Mouse (Mus musculus): ENCODE measurements around the gene Ddr1. TPM values are rescaled to one million over a fixed set of nuclear protein-coding genes. Genes with fewer than 3 reads are reported as not detected.

Ddr1 gene
- polyA plus RNA-seq, 1 experiment from 2014 or later = 21.9 TPM

DNA sequence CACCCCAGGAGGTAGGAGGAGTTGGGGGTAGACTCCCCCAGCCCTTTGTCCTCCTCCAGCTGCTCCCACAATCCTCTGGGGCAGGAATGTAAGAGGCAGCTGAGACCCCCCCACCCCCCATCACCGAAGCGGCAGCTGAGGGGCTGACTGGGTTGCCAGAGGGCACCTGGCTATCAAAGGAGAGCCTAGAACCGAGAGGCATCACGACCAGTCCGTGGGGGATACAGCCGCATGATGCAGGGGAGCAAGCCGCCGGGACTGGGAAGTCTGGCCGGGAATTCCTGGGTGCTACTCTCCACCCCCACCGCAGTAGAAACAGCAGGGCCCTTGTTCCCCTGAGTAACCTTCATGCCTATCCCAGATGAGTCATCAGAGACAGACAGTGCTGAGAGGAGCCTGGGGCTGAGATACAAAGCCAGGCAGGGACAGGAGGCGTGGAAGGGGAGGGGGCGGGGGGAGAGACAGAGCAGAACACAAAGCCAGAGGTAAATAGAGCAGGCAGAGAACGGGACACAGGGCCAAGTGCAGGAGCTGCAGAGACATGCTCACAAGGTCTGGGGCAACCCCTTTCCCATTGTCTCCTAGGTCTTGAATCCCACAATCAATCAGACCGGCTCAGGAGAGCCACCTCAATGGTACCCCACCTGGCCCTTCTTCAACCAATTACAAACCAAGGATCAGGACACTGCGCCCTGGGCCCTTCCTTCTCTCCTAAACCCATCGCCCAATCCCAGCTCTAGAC is 6.5 kb downstream of the Ddr1 start:
- H3K27ac ChIP-seq = peak overlapping the region; percentile 72
- H3K9me3 ChIP-seq (replicated peaks) = no peaks in the 10 kb centered on the region
- H3K4me3 ChIP-seq = peak overlapping the region; percentile 37
- no peak for DNase-seq (ENCODE audit: low spot score)
- peaks cover 50% of the 10 kb centered on the region for H3K4me1 ChIP-seq
- peaks cover 63% of the 10 kb centered on the region for H3K27me3 ChIP-seq (ENCODE audit: low read depth, poor library complexity, severe bottlenecking)
- 6% methylated on average over 16 of the region's 16 CpGs for WGBS
- H3K36me3 ChIP-seq = peaks cover 11% of the 10 kb centered on the region

DNA sequence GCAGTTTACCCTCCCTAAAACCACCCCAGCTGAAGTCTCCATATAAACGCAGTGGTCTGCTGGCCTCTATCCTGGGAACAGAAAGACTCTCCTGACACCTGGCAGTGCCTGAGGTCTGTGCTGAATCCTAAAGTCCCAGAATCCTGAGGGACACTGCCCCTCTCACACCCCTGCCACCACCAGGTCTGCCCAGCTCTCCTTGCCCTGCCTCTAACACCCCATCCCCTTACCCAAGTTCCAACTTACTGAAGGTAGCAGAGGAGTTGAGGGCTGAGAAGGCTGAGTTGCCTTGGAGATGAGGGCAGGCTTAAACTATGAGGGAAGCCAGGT is 7.0 kb downstream of the Ddr1 start:
- no peaks in the 10 kb centered on the region for H3K9me3 ChIP-seq (replicated peaks)
- peaks cover 44% of the 10 kb centered on the region for H3K4me1 ChIP-seq
- no peak for DNase-seq (ENCODE audit: low spot score)
- 30% methylated on average over 1 of the region's 1 CpGs for WGBS
- H3K4me3 ChIP-seq = peak overlapping the region; percentile 37
- H3K27ac ChIP-seq = peak overlapping the region; percentile 72
- peaks cover 15% of the 10 kb centered on the region for H3K36me3 ChIP-seq
- H3K27me3 ChIP-seq (ENCODE audit: low read depth, poor library complexity, severe bottlenecking) = peaks cover 58% of the 10 kb centered on the region

- Histone ChIP-seq H3K9me3 (replicated peaks) (no peaks in the 10 kb centered on the region), H3K27me3 (ENCODE audit: low read depth, poor library complexity, severe bottlenecking) (peaks cover 51% of the 10 kb centered on the region), H3K36me3 (peaks cover 20% of the 10 kb centered on the region), H3K27ac (no peak overlapping the region), H3K4me3 (no peak overlapping the region), H3K4me1 (peaks cover 37% of the 10 kb centered on the region)
- no peak for DNase-seq (ENCODE audit: low spot score)
- WGBS = 80% methylated on average over 6 of the region's 6 CpGs
Measured at GRCm38 (mm10) chr17:35696691-35697090, 7.7 kb downstream of the Ddr1 start.

GRCm38 (mm10) chr17:35695289-35695688 is 9.1 kb downstream of the Ddr1 start:
- Histone ChIP-seq H3K27me3 (ENCODE audit: low read depth, poor library complexity, severe bottlenecking) (peaks cover 37% of the 10 kb centered on the region), H3K27ac (no peak overlapping the region), H3K9me3 (replicated peaks) (no peaks in the 10 kb centered on the region), H3K4me3 (no peak overlapping the region), H3K36me3 (peaks cover 34% of the 10 kb centered on the region), H3K4me1 (peaks cover 23% of the 10 kb centered on the region)
- 93% methylated on average over 2 of the region's 2 CpGs for WGBS
- DNase-seq (ENCODE audit: low spot score) = no peak

- peaks cover 23% of the 10 kb centered on the region for H3K27me3 ChIP-seq (ENCODE audit: low read depth, poor library complexity, severe bottlenecking)
- H3K36me3 ChIP-seq = peaks cover 47% of the 10 kb centered on the region
- DNase-seq (ENCODE audit: low spot score) = no peak
- no peak overlapping the region for H3K4me3 ChIP-seq
- no peaks in the 10 kb centered on the region for H3K9me3 ChIP-seq (replicated peaks)
- H3K4me1 ChIP-seq = peaks cover 16% of the 10 kb centered on the region
- 94% methylated on average over 5 of the region's 5 CpGs for WGBS
- no peak overlapping the region for H3K27ac ChIP-seq
Measured at GRCm38 (mm10) chr17:35693906-35694305, 10.5 kb downstream of the Ddr1 start.

DNA sequence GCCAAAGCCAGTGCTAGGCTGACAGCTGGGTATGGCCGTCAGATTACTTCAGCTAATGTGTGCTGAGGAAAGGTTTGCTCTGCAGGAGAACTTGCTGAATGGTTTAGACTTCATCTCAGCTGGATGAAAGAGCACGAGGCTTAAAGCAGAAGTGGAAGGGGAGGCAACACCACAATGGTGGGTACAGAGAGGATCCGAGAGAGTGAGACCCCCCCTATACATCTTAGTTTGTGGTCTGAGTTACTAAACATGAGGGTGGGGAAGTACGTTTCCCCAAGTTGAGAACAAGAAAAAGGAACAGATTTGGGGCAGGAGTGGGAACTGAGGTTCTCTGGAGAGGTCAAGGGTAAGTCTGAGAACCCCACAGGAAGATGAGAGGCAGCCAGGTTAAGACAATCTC is 12.1 kb downstream of the Ddr1 start:
- peaks cover 61% of the 10 kb centered on the region for H3K36me3 ChIP-seq
- DNase-seq (ENCODE audit: low spot score) = no peak
- WGBS = 82% methylated on average over 4 of the region's 4 CpGs
- peaks cover 3% of the 10 kb centered on the region for H3K4me1 ChIP-seq
- H3K27me3 ChIP-seq (ENCODE audit: low read depth, poor library complexity, severe bottlenecking) = peaks cover 8% of the 10 kb centered on the region
- no peaks in the 10 kb centered on the region for H3K9me3 ChIP-seq (replicated peaks)
- no peak overlapping the region for H3K4me3 ChIP-seq
- no peak overlapping the region for H3K27ac ChIP-seq

GRCm38 (mm10) chr17:35691811-35692210 is 12.6 kb downstream of the Ddr1 start:
- Histone ChIP-seq H3K4me1 (no peaks in the 10 kb centered on the region; the same call in 1 of the 2 replicates), H3K27me3 (ENCODE audit: low read depth, poor library complexity, severe bottlenecking) (peaks cover 8% of the 10 kb centered on the region), H3K36me3 (peaks cover 67% of the 10 kb centered on the region), H3K27ac (no peak overlapping the region), H3K4me3 (no peak overlapping the region), H3K9me3 (replicated peaks) (no peaks in the 10 kb centered on the region)
- WGBS = 81% methylated on average over 4 of the region's 4 CpGs
- no peak for DNase-seq (ENCODE audit: low spot score)

DNA sequence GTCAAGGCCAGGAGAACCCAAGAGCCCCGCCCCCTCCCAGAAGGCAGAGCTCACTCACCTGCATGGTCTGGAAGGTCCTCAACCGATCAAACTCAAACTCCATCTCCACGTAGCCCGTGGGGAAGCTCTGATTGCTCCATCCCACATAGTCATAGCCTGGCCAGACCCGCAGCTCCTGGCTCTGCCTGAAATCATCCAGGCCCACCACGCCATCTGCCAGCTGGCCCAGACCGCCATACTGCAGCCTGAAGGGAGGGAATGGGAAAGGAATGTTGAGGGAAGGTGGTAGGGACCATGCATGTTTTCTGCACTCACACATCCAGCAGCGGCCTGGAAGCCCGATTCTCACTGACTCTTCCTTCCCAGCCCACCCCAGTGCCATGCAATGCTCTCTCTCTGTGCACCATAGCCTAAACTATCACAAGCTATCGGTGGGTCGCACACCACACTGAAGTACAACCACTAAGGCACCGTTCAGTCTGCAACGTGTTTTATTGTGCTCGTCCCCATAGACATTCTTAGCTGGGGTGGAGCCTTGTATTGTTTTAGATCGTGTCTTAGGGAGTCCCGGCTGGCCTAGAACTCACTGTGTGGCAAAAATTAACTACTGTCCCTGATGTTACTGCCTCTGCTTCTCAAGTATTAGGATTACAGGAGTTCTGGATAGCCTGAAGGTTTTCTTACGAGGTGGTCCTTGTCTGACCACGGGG is 14.3 kb downstream of the Ddr1 start:
- Histone ChIP-seq H3K27ac (no peak overlapping the region), H3K4me3 (no peak overlapping the region), H3K4me1 (peaks cover 4% of the 10 kb centered on the region; the same call in 1 of the 2 replicates), H3K27me3 (ENCODE audit: low read depth, poor library complexity, severe bottlenecking) (peaks cover 23% of the 10 kb centered on the region), H3K36me3 (peaks cover 77% of the 10 kb centered on the region), H3K9me3 (replicated peaks) (no peaks in the 10 kb centered on the region)
- WGBS = 92% methylated on average over 18 of the region's 18 CpGs
- DNase-seq (ENCODE audit: low spot score) = no peak

GRCm38 (mm10) chr17:35688347-35689175 is 15.9 kb downstream of the Ddr1 start:
- Histone ChIP-seq H3K9me3 (replicated peaks) (no peaks in the 10 kb centered on the region), H3K27ac (no peak overlapping the region), H3K4me1 (peaks cover 4% of the 10 kb centered on the region; the same call in 1 of the 2 replicates), H3K4me3 (no peak overlapping the region), H3K36me3 (peaks cover 87% of the 10 kb centered on the region), H3K27me3 (ENCODE audit: low read depth, poor library complexity, severe bottlenecking) (peaks cover 23% of the 10 kb centered on the region)
- DNase-seq (ENCODE audit: low spot score) = no peak
- WGBS = 83% methylated on average over 25 of the region's 25 CpGs

GRCm38 (mm10) chr17:35685061-35685460 is 19.4 kb downstream of the Ddr1 start:
- H3K4me3 ChIP-seq = no peak overlapping the region
- H3K36me3 ChIP-seq = peaks cover 76% of the 10 kb centered on the region
- no peak for DNase-seq (ENCODE audit: low spot score)
- H3K27me3 ChIP-seq (ENCODE audit: low read depth, poor library complexity, severe bottlenecking) = peaks cover 23% of the 10 kb centered on the region
- H3K9me3 ChIP-seq (replicated peaks) = no peaks in the 10 kb centered on the region
- H3K27ac ChIP-seq = no peak overlapping the region
- peaks cover 4% of the 10 kb centered on the region; the same call in 1 of the 2 replicates for H3K4me1 ChIP-seq
- WGBS = 76% methylated on average over 9 of the region's 9 CpGs

- peaks cover 4% of the 10 kb centered on the region; the same call in 1 of the 2 replicates for H3K4me1 ChIP-seq
- 90% methylated on average over 13 of the region's 13 CpGs for WGBS
Measured at GRCm38 (mm10) chr17:35681986-35682385, 22.4 kb downstream of the Ddr1 start.

GRCm38 (mm10) chr17:35680591-35680990 is 23.8 kb downstream of the Ddr1 start:
- H3K9me3 ChIP-seq (replicated peaks) = no peaks in the 10 kb centered on the region
- peaks cover 4% of the 10 kb centered on the region for H3K27me3 ChIP-seq (ENCODE audit: low read depth, poor library complexity, severe bottlenecking)
- WGBS = 43% methylated on average over 6 of the region's 6 CpGs
- H3K4me1 ChIP-seq = no peaks in the 10 kb centered on the region
- H3K4me3 ChIP-seq = no peak overlapping the region
- H3K27ac ChIP-seq = no peak overlapping the region
- DNase-seq (ENCODE audit: low spot score) = no peak
- peaks cover 34% of the 10 kb centered on the region for H3K36me3 ChIP-seq

More at GRCm38 (mm10) chr17:35681986-35682385, 22.4 kb downstream of the Ddr1 start:
- Histone ChIP-seq H3K9me3 (replicated peaks) (no peaks in the 10 kb centered on the region), H3K36me3 (peaks cover 46% of the 10 kb centered on the region), H3K27me3 (ENCODE audit: low read depth, poor library complexity, severe bottlenecking) (peaks cover 18% of the 10 kb centered on the region), H3K27ac (no peak overlapping the region), H3K4me3 (no peak overlapping the region)
- no peak for DNase-seq (ENCODE audit: low spot score)
